In the genomic region with DNA sequence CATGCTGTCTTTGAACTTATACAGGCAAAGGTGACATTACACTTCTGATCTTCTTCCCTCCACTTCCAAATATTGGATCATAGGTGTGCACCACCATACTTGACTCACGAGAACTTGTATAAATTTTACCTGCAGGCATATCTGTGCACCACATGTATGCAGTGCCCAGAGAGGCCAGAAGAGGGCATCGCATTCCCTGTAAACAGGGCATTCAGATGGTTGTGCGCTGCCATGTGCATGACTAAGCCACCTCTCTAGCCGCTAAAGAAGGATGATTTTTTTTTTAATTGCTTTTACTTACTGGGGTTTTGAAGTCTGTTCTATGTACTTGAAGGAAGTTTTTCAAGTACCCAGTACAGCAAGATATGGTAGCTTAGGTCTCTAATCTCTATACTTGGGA, we compare ENCODE assay signal across 9 mouse cellular contexts. TPM values are rescaled to one million over a fixed set of nuclear protein-coding genes. Genes with fewer than 3 reads are reported as not detected.
DNase-seq lines count a peak whose midpoint lies in the region; TF ChIP-seq lines count a peak whose summit lies in the region.
"Had no signal": no experiment of that assay in that cellular context is flagged by ENCODE, and none has a peak within 500 bp of the region (broad histone marks: within the 10 kb centered on the region; RNA-seq: fewer than 3 reads in every experiment).

No protein-coding gene starts in this region.

- no peaks in the 10 kb centered on the region for H3K9me3 ChIP-seq in MEL (replicated peaks; ENCODE audit: insufficient read depth, low read length)
- H3K9me3 ChIP-seq in embryonic facial prominence, embryonic 10.5 days: no peaks in the 10 kb centered on the region

- 82% methylated on average over 4 of the region's 4 CpGs for WGBS in embryonic facial prominence, embryonic 10.5 days
- 74% methylated on average over 4 of the region's 4 CpGs for WGBS in small intestine, adult 2 months

- H3K79me2 ChIP-seq in MEL (ENCODE audit: control insufficient read depth, insufficient read depth, low read length, poor library complexity): no peaks in the 10 kb centered on the region

- peak; percentile 53 for TF ChIP-seq RAD21 in MEL (IDR thresholded peaks at IDR 0.05; ENCODE audit: low read depth, low read length)

- TF ChIP-seq POLR2A in MEL (IDR thresholded peaks at IDR 0.05; ENCODE audit: control insufficient read depth in 1 of 2, insufficient read depth in 1 of 2, low read depth in 1 of 2, low read length in 2 of 2, poor library complexity in 1 of 2): no peak
- TF ChIP-seq POLR2A in small intestine, adult 2 months (IDR thresholded peaks at IDR 0.05; ENCODE audit: low read depth, low read length): no peak

- H3K4me1 ChIP-seq in MEL (ENCODE audit: control insufficient read depth in 1 of 2, insufficient read depth in 2 of 2, low read length in 2 of 2): no peaks in the 10 kb centered on the region
- H3K4me1 ChIP-seq in embryonic facial prominence, embryonic 10.5 days: no peaks in the 10 kb centered on the region
- H3K4me1 ChIP-seq in small intestine, adult 2 months (ENCODE audit: control insufficient read depth, insufficient read depth, insufficient read length, low read length): peaks cover 12% of the 10 kb centered on the region

- no peaks in the 10 kb centered on the region for H3K27me3 ChIP-seq in MEL (ENCODE audit: control insufficient read depth in 1 of 2, insufficient read depth in 2 of 2, low read length in 2 of 2)
- no peaks in the 10 kb centered on the region for H3K27me3 ChIP-seq in embryonic facial prominence, embryonic 10.5 days (replicated peaks; ENCODE audit: low read depth, poor library complexity, severe bottlenecking)
- H3K27me3 ChIP-seq in small intestine, adult 2 months (ENCODE audit: control insufficient read depth, insufficient read depth, low read length): no peaks in the 10 kb centered on the region

- DNase-seq in cerebellum, postnatal 14 days: peak; percentile 59 to 86
- no peak for DNase-seq in cerebellum, adult 8-10 months
- peak; percentile 51 for DNase-seq in left cerebral cortex, postnatal 4 days
- DNase-seq in left cerebral cortex, adult 8-10 months (ENCODE audit: low spot score in 2 of 2): no peak
- peak; percentile 75 for DNase-seq in MEL (ENCODE audit: low read depth, low spot score)
- peak; percentile 38 for DNase-seq in embryonic facial prominence, embryonic 10.5 days (ENCODE audit: low spot score)
- DNase-seq in right cerebral cortex, postnatal 36 days (ENCODE audit: low spot score in 2 of 2): no peak

- no peak overlapping the region for H3K4me3 ChIP-seq in MEL (ENCODE audit: control insufficient read depth in 1 of 2, insufficient read depth in 1 of 2, low read depth in 2 of 2, low read length in 2 of 2)
- no peak overlapping the region for H3K4me3 ChIP-seq in embryonic facial prominence, embryonic 10.5 days
- H3K4me3 ChIP-seq in small intestine, adult 2 months (ENCODE audit: low read depth, low read length): no peak overlapping the region

- H3K9ac ChIP-seq in MEL (ENCODE audit: control insufficient read depth, low read depth, low read length, poor library complexity, severe bottlenecking): no peak overlapping the region

- intact Hi-C loops in left cerebral cortex, postnatal 4 days (cut with DNase I): no loop called here

- H3K36me3 ChIP-seq in MEL (ENCODE audit: control insufficient read depth in 1 of 2, insufficient read depth in 2 of 2, low read length in 2 of 2): no peaks in the 10 kb centered on the region
- no peaks in the 10 kb centered on the region for H3K36me3 ChIP-seq in embryonic facial prominence, embryonic 10.5 days (replicated peaks)
- no peaks in the 10 kb centered on the region for H3K36me3 ChIP-seq in small intestine, adult 2 months (ENCODE audit: control insufficient read depth, insufficient read depth, low read length)

- no peak for TF ChIP-seq EP300 in MEL (IDR thresholded peaks at IDR 0.05; ENCODE audit: low read depth in 1 of 2, low read length in 2 of 2)

- peak; percentile 74 to 82 (median 74) for TF ChIP-seq CTCF in MEL (IDR thresholded peaks at IDR 0.05 in 2 of 3, conservative IDR thresholded peaks at IDR 0.05 in 1 of 3; ENCODE audit: control insufficient read depth in 1 of 3, insufficient read depth in 1 of 3, low read depth in 2 of 3, low read length in 3 of 3, poor library complexity in 1 of 3, severe bottlenecking in 1 of 3)
- TF ChIP-seq CTCF in small intestine, adult 2 months (IDR thresholded peaks at IDR 0.05; ENCODE audit: extremely low read depth, insufficient read length, insufficient replicate concordance, low read depth, low read length): peak; percentile 65; the same call in 1 of the 2 replicates

- no peak overlapping the region for H3K27ac ChIP-seq in MEL (ENCODE audit: control insufficient read depth, low read depth, low read length)
- no peak overlapping the region for H3K27ac ChIP-seq in embryonic facial prominence, embryonic 10.5 days (replicated peaks)
- H3K27ac ChIP-seq in small intestine, adult 2 months (ENCODE audit: insufficient read depth, low read depth, low read length): 0 out of 2 replicates have a peak overlapping the region, but pooled peaks have one; percentile 12

TF ChIP-seq in MEL, 35 proteins besides CTCF, POLR2A, EP300 and RAD21 (continues in another document):
- no peak for TF ChIP-seq GABPA (IDR thresholded peaks at IDR 0.05; ENCODE audit: low read depth, low read length)
- TF ChIP-seq RCOR1 (IDR thresholded peaks at IDR 0.05; ENCODE audit: low read depth, low read length): no peak
- no peak for TF ChIP-seq ELF1 (IDR thresholded peaks at IDR 0.05; ENCODE audit: low read depth, low read length)
- no peak for TF ChIP-seq SIN3A (IDR thresholded peaks at IDR 0.05; ENCODE audit: low read length)
- peak; percentile 25; the same call in 1 of the 2 replicates for TF ChIP-seq ZC3H11A (IDR thresholded peaks at IDR 0.05; ENCODE audit: low read depth, low read length)
- TF ChIP-seq MXI1 (IDR thresholded peaks at IDR 0.05; ENCODE audit: low read depth, low read length): no peak
- no peak for TF ChIP-seq BHLHE40 (IDR thresholded peaks at IDR 0.05; ENCODE audit: borderline replicate concordance, low read depth, low read length)
- TF ChIP-seq NRF1 (IDR thresholded peaks at IDR 0.05; ENCODE audit: insufficient read depth, low read depth, low read length, poor library complexity, severe bottlenecking): no peak
- TF ChIP-seq TCF12 (IDR thresholded peaks at IDR 0.05; ENCODE audit: low read depth, low read length): no peak
- TF ChIP-seq ETS1 (IDR thresholded peaks at IDR 0.05; ENCODE audit: low read depth, low read length): no peak
- peak; percentile 69 for TF ChIP-seq SMC3 (IDR thresholded peaks at IDR 0.05; ENCODE audit: low read depth, low read length)
- peak; percentile 39; the same call in 1 of the 2 replicates for TF ChIP-seq ZNF384 (IDR thresholded peaks at IDR 0.05; ENCODE audit: low read depth, low read length)
- no peak for TF ChIP-seq ZMIZ1 (IDR thresholded peaks at IDR 0.05; ENCODE audit: low read depth, low read length)
- no peak for TF ChIP-seq MAZ (IDR thresholded peaks at IDR 0.05; ENCODE audit: low read depth, low read length)
- TF ChIP-seq UBTF (IDR thresholded peaks at IDR 0.05; ENCODE audit: borderline replicate concordance, insufficient read depth, low read depth, low read length): no peak
- no peak for TF ChIP-seq KAT2A (conservative IDR thresholded peaks at IDR 0.05; ENCODE audit: low read depth, low read length)
- no peak for TF ChIP-seq GATA1 (IDR thresholded peaks at IDR 0.05; ENCODE audit: low read depth, low read length)
- no peak for TF ChIP-seq MYB (IDR thresholded peaks at IDR 0.05; ENCODE audit: low read depth, low read length)

RNA-seq across cellular contexts. Expression of a gene that starts 1.1 kb away (rescaled TPM):
- total RNA-seq in left cerebral cortex, postnatal 4 days (2021): not detected
- not detected for total RNA-seq in left cerebral cortex, adult 8-10 months (2022)
- not detected in 2 replicates for total RNA-seq in MEL (2012; rRNA removed)
- polyA plus RNA-seq in MEL (2012; ENCODE audit: insufficient read depth in 1 of 2, insufficient read length in 2 of 2, low read depth in 1 of 2, low replicate concordance in 2 of 2, missing spikeins in 1 of 2): not detected
- polyA plus RNA-seq in embryonic facial prominence, embryonic 10.5 days (2016; fragmentation: Nextera tagmentation; extraction: Ambion mirVana): not detected in 2 replicates
- polyA plus RNA-seq in small intestine, adult 2 months (2012; rRNA removed): 1.0 and 3.9 TPM in 2 replicates
- polyA plus RNA-seq: neural tube, embryonic 14.5 days had no signal

RNA-seq across cellular contexts. Expression of a gene that starts 23.5 kb away (rescaled TPM):
- total RNA-seq in left cerebral cortex, postnatal 4 days (2021): not detected
- not detected for total RNA-seq in left cerebral cortex, adult 8-10 months (2022)
- total RNA-seq in MEL (2012; rRNA removed): not detected in 2 replicates
- not detected for polyA plus RNA-seq in MEL (2012; ENCODE audit: insufficient read depth in 1 of 2, insufficient read length in 2 of 2, low read depth in 1 of 2, low replicate concordance in 2 of 2, missing spikeins in 1 of 2)
- polyA plus RNA-seq in embryonic facial prominence, embryonic 10.5 days (2016; fragmentation: Nextera tagmentation; extraction: Ambion mirVana): 0.26 and 0.77 TPM in 2 replicates
- polyA plus RNA-seq in small intestine, adult 2 months (2012; rRNA removed): not detected in 2 replicates
- polyA plus RNA-seq: neural tube, embryonic 14.5 days had no signal

RNA-seq across cellular contexts. Expression of a gene that starts 27.1 kb away (rescaled TPM):
- total RNA-seq in left cerebral cortex, postnatal 4 days (2021): 100 to 1,000 TPM; 122 to 134 TPM
- total RNA-seq in left cerebral cortex, adult 8-10 months (2022): 100 to 1,000 TPM; 106 to 111 (median 107) TPM
- 28.4 and 39.0 TPM in 2 replicates for total RNA-seq in MEL (2012; rRNA removed)
- polyA plus RNA-seq in MEL (2012; ENCODE audit: insufficient read depth in 1 of 2, insufficient read length in 2 of 2, low read depth in 1 of 2, low replicate concordance in 2 of 2, missing spikeins in 1 of 2): 100 to 1,000 TPM in 1 of 2 experiments, 10 to 100 TPM in 1; 71.0 to 104 TPM
- polyA plus RNA-seq in embryonic facial prominence, embryonic 10.5 days (2016; fragmentation: Nextera tagmentation; extraction: Ambion mirVana): 65.5 and 71.8 TPM in 2 replicates
- 51.0 and 115 TPM in 2 replicates for polyA plus RNA-seq in small intestine, adult 2 months (2012; rRNA removed)

RNA-seq across cellular contexts. Expression of a gene that starts 31.3 kb away (rescaled TPM):
- 1 to 10 TPM; 5.9 to 6.0 TPM for total RNA-seq in left cerebral cortex, postnatal 4 days (2021)
- total RNA-seq in left cerebral cortex, adult 8-10 months (2022): 10 to 100 TPM in 1 of 4 experiments, 1 to 10 TPM in 3; 7.3 to 11.1 (median 8.6) TPM
- total RNA-seq in MEL (2012; rRNA removed): 18.9 and 22.3 TPM in 2 replicates
- polyA plus RNA-seq in MEL (2012; ENCODE audit: insufficient read depth in 1 of 2, insufficient read length in 2 of 2, low read depth in 1 of 2, low replicate concordance in 2 of 2, missing spikeins in 1 of 2): 10 to 100 TPM in 1 of 2 experiments, not detected in 1; 19.8 TPM
- 14.5 and 15.0 TPM in 2 replicates for polyA plus RNA-seq in embryonic facial prominence, embryonic 10.5 days (2016; fragmentation: Nextera tagmentation; extraction: Ambion mirVana)
- polyA plus RNA-seq in small intestine, adult 2 months (2012; rRNA removed): 6.4 and 9.8 TPM in 2 replicates

RNA-seq across cellular contexts. Expression of a gene that starts 31.4 kb away (rescaled TPM):
- 10 to 100 TPM; 63.7 to 66.2 TPM for total RNA-seq in left cerebral cortex, postnatal 4 days (2021)
- total RNA-seq in left cerebral cortex, adult 8-10 months (2022): 10 to 100 TPM; 16.0 to 21.7 (median 19.5) TPM
- 24.0 and 25.0 TPM in 2 replicates for total RNA-seq in MEL (2012; rRNA removed)
- 10 to 100 TPM in 1 of 2 experiments, not detected in 1; 26.2 TPM for polyA plus RNA-seq in MEL (2012; ENCODE audit: insufficient read depth in 1 of 2, insufficient read length in 2 of 2, low read depth in 1 of 2, low replicate concordance in 2 of 2, missing spikeins in 1 of 2)
- 53.2 and 54.5 TPM in 2 replicates for polyA plus RNA-seq in embryonic facial prominence, embryonic 10.5 days (2016; fragmentation: Nextera tagmentation; extraction: Ambion mirVana)
- 5.1 and 16.8 TPM in 2 replicates for polyA plus RNA-seq in small intestine, adult 2 months (2012; rRNA removed)

Comparison
In these comparisons a context has a peak if more than half of its experiments do, and no peak if none do; other contexts are left out.
1. DNase-seq: peak in cerebellum, postnatal 14 days (2 of 2), left cerebral cortex, postnatal 4 days (single experiment), MEL (single experiment) and embryonic facial prominence, embryonic 10.5 days (single experiment); none in cerebellum, adult 8-10 months (single experiment), left cerebral cortex, adult 8-10 months (0 of 2) and right cerebral cortex, postnatal 36 days (0 of 2).